Mouse (Mus musculus) myocyte (in vitro differentiated cells): Measurements from ENCODE around the gene Shc3. TPM values are rescaled to one million over a fixed set of nuclear protein-coding genes. Genes with fewer than 3 reads are reported as not detected.
A peak's percentile ranks its signal among the peaks of the same experiment; 100 is the strongest.

Source experiments
- H3K27me3 ChIP-seq: one replicate; pipeline ENCODE4 v1.6.1; 2011; ENCODE audit not compliant: control insufficient read depth, insufficient read depth, insufficient read length
- H3K36me3 ChIP-seq: one replicate; pipeline ENCODE4 v1.6.1; 2011; ENCODE audit not compliant: control insufficient read depth, insufficient read depth
- H3K4me2 ChIP-seq: one replicate; pipeline ENCODE4 v1.6.1; 2011; ENCODE audit warnings: low read depth, control low read depth
- H3K4me3 ChIP-seq: one replicate; pipeline ENCODE4 v1.5.1; 2011; ENCODE audit warnings: mild to moderate bottlenecking, control low read depth, moderate library complexity
- H3K79me2 ChIP-seq: one replicate; pipeline ENCODE4 v1.6.1; 2011; ENCODE audit not compliant: control insufficient read depth, insufficient read depth
- H3ac ChIP-seq: one replicate; pipeline ENCODE4 v1.6.1; 2011; ENCODE audit not compliant: control insufficient read depth, insufficient read length
- CEBPB ChIP-seq: IDR thresholded peaks from 2 replicates; pipeline ENCODE4 v1.6.1; 2011; ENCODE audit warnings: mild to moderate bottlenecking, moderate library complexity; ENCODE audit not compliant: poor library complexity, insufficient read depth, severe bottlenecking
- E2F4 ChIP-seq: IDR thresholded peaks from one replicate; pipeline ENCODE4 v1.6.1; 2011; ENCODE audit warnings: mild to moderate bottlenecking, control low read depth, moderate library complexity; ENCODE audit not compliant: insufficient read depth
- MAX ChIP-seq: IDR thresholded peaks from one replicate; pipeline ENCODE4 v1.6.1; 2011; ENCODE audit warnings: low read depth, mild to moderate bottlenecking, control low read depth
- MYOD1 ChIP-seq, 3 experiments: IDR thresholded peaks; one replicate each; pipeline ENCODE4 v1.6.1; 2011; ENCODE audit warnings: control low read depth in 2 of 3, low read depth in 2 of 3, mild to moderate bottlenecking in 2 of 3, moderate library complexity in 1 of 3; ENCODE audit not compliant: insufficient read length in 2 of 3, control insufficient read depth in 1 of 3
- MYOG ChIP-seq, 3 experiments: IDR thresholded peaks; one replicate each; pipeline ENCODE4 v1.6.1; 2011; ENCODE audit warnings: control low read depth in 2 of 3, low read depth in 2 of 3, mild to moderate bottlenecking in 2 of 3; ENCODE audit not compliant: insufficient read length in 2 of 3, control insufficient read depth in 1 of 3, insufficient read depth in 1 of 3
- POLR2A ChIP-seq: IDR thresholded peaks from one replicate; pipeline ENCODE4 v1.6.1; 2011; ENCODE audit warnings: low read depth, mild to moderate bottlenecking, control low read depth, moderate library complexity; ENCODE audit not compliant: insufficient read length
- POLR2AphosphoS2 ChIP-seq: IDR thresholded peaks from one replicate; pipeline ENCODE4 v1.6.1; 2011; ENCODE audit warnings: low read depth, control low read depth; ENCODE audit not compliant: insufficient read length
- REST ChIP-seq: IDR thresholded peaks from one replicate; pipeline ENCODE4 v1.6.1; 2011; ENCODE audit warnings: mild to moderate bottlenecking, control low read depth, moderate library complexity; ENCODE audit not compliant: insufficient read depth, insufficient read length
- SRF ChIP-seq: IDR thresholded peaks from one replicate; pipeline ENCODE4 v1.6.1; 2011; ENCODE audit warnings: low read depth; ENCODE audit not compliant: control insufficient read depth, insufficient read length
- TCF12 ChIP-seq: IDR thresholded peaks from one replicate; pipeline ENCODE4 v1.6.1; 2011; ENCODE audit warnings: mild to moderate bottlenecking, control low read depth; ENCODE audit not compliant: poor library complexity, insufficient read depth, severe bottlenecking
- TCF3 ChIP-seq: IDR thresholded peaks from one replicate; pipeline ENCODE4 v1.6.1; 2011; ENCODE audit warnings: low read depth, control low read depth; ENCODE audit not compliant: insufficient read length
- USF1 ChIP-seq: IDR thresholded peaks from one replicate; pipeline ENCODE4 v1.6.1; 2011; ENCODE audit warnings: low read depth, mild to moderate bottlenecking, control low read depth, moderate library complexity
- polyA plus RNA-seq: library from polyadenylated mRNA; unstranded; fragments of >200 nt; fragmentation: generic; extraction: Trizol; gene quantifications from one replicate; pipeline ENCODE4 v1.2.1, GENCODE M21; 2012; ENCODE audit warnings: missing spikeins

Gene Shc3
- polyA plus RNA-seq, 1 experiment, result 0.17 TPM

GRCm38 (mm10) chr13:51594656-51595311 lies 25.6 kb upstream of the Shc3 start:
- no peak overlapping the region for H3ac ChIP-seq
- TF ChIP-seq REST (no peak), MAX (no peak), TCF3 (no peak), MYOD1 (IDR thresholded peaks at IDR 0.05; ENCODE audit: control insufficient read depth in 1 of 3, insufficient read length in 2 of 3, low read depth in 2 of 3) (peak in 1 of 3 experiments; percentile 43), MYOG (IDR thresholded peaks at IDR 0.05; ENCODE audit: control insufficient read depth in 1 of 3, insufficient read depth in 1 of 3, insufficient read length in 2 of 3, low read depth in 2 of 3) (peak in 2 of 3 experiments; percentile 22 to 30), SRF (no peak), E2F4 (no peak), TCF12 (no peak)
- no peaks in the 10 kb centered on the region for H3K36me3 ChIP-seq
- H3K27me3 ChIP-seq, result peaks cover 5% of the 10 kb centered on the region
- H3K4me2 ChIP-seq, result peak overlapping the region; percentile 55
- no peaks in the 10 kb centered on the region for H3K79me2 ChIP-seq
- H3K4me3 ChIP-seq, result no peak overlapping the region

DNA sequence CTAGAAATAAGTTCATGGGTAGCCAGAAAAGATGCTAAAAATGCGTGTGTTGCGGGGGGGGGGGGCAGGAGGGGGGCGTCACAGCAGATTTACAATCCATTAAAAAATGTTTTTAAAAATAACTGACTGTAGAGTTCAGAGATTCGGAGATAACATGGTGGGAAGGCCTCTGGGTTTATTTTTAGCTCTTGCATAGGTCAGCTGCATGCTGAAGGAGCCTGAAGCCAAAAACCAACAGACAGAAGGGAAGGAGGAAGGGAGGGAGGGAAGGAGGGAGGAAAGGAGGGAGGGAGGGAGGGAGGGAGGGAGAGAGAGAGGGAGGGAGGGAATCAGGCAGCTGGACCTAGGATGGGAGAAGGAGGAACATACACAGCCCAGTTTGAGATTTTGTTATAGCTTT lies 18.8 kb upstream of the Shc3 start:
- no peak overlapping the region for H3ac ChIP-seq
- no peaks in the 10 kb centered on the region for H3K79me2 ChIP-seq
- H3K36me3 ChIP-seq, result no peaks in the 10 kb centered on the region
- H3K27me3 ChIP-seq, result no peaks in the 10 kb centered on the region
- no peak overlapping the region for H3K4me2 ChIP-seq
- H3K4me3 ChIP-seq, result no peak overlapping the region
- TF ChIP-seq USF1 (no peak), MAX (no peak), MYOD1 (IDR thresholded peaks at IDR 0.05; ENCODE audit: control insufficient read depth in 1 of 3, insufficient read length in 2 of 3, low read depth in 2 of 3) (no peak), POLR2AphosphoS2 (no peak), MYOG (IDR thresholded peaks at IDR 0.05; ENCODE audit: control insufficient read depth in 1 of 3, insufficient read depth in 1 of 3, insufficient read length in 2 of 3, low read depth in 2 of 3) (no peak), SRF (no peak)

GRCm38 (mm10) chr13:51582204-51582603 lies 13.0 kb upstream of the Shc3 start:
- Histone ChIP-seq H3K4me3 (no peak overlapping the region), H3K36me3 (no peaks in the 10 kb centered on the region), H3ac (no peak overlapping the region), H3K79me2 (no peaks in the 10 kb centered on the region), H3K27me3 (peaks cover 11% of the 10 kb centered on the region), H3K4me2 (no peak overlapping the region)
- TF ChIP-seq SRF (no peak), MYOD1 (IDR thresholded peaks at IDR 0.05; ENCODE audit: control insufficient read depth in 1 of 3, insufficient read length in 2 of 3, low read depth in 2 of 3) (no peak), POLR2A (no peak), CEBPB (no peak), TCF3 (no peak), MYOG (IDR thresholded peaks at IDR 0.05; ENCODE audit: control insufficient read depth in 1 of 3, insufficient read depth in 1 of 3, insufficient read length in 2 of 3, low read depth in 2 of 3) (no peak), USF1 (no peak), MAX (no peak), E2F4 (no peak), REST (no peak), POLR2AphosphoS2 (no peak)

GRCm38 (mm10) chr13:51580263-51581044 lies 11.2 kb upstream of the Shc3 start:
- Histone ChIP-seq H3K36me3 (no peaks in the 10 kb centered on the region), H3K4me2 (no peak overlapping the region), H3K4me3 (no peak overlapping the region), H3K27me3 (peaks cover 11% of the 10 kb centered on the region), H3ac (no peak overlapping the region), H3K79me2 (no peaks in the 10 kb centered on the region)
- no peak for TF ChIP-seq MAX

DNA sequence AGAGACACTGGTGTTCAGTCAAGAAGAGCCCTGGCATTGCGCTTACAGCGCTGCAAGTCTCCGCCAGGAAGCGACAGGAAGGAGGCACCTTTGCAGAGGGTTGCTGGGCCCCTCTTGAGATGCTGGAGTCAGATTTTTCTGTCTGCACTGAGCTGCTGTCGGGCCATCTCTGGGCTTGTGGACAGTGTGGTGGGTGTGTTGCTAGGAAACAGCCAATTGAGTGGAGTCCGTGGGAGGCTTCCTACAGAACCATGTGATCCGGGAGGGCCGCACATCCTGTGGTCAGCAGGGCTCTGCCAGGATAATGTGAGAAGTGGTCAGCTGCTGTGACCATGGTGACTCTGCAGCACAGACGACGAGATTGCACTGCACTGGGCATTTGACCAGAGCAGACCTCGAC lies 4.6 kb upstream of the Shc3 start:
- TF ChIP-seq E2F4, result no peak
- TF ChIP-seq CEBPB, result no peak
- no peak for TF ChIP-seq POLR2AphosphoS2
- TF ChIP-seq MAX, result no peak
- no peak for TF ChIP-seq TCF12
- TF ChIP-seq REST, result no peak
- peak in 2 of 3 experiments; percentile 34 to 62 for TF ChIP-seq MYOD1 (IDR thresholded peaks at IDR 0.05; ENCODE audit: control insufficient read depth in 1 of 3, insufficient read length in 2 of 3, low read depth in 2 of 3)
- TF ChIP-seq TCF3, result no peak
- TF ChIP-seq SRF, result no peak
- TF ChIP-seq MYOG (IDR thresholded peaks at IDR 0.05; ENCODE audit: control insufficient read depth in 1 of 3, insufficient read depth in 1 of 3, insufficient read length in 2 of 3, low read depth in 2 of 3), result peak in 1 of 3 experiments; percentile 45

More for the DNA sequence above, 4.6 kb upstream of the Shc3 start:
- Histone ChIP-seq H3K36me3 (no peaks in the 10 kb centered on the region), H3K4me3 (no peak overlapping the region), H3K4me2 (peak overlapping the region; percentile 64), H3ac (no peak overlapping the region), H3K79me2 (no peaks in the 10 kb centered on the region), H3K27me3 (no peaks in the 10 kb centered on the region)
